Mouse (Mus musculus) hindbrain, embryonic 14.5 days (tissue): ENCODE data around the gene Mpped2. TPM values are rescaled to one million over a fixed set of nuclear protein-coding genes. Genes with fewer than 3 reads are reported as not detected.

Experiments used
- ATAC-seq: fragments of 200-750 bp; cut with Nextera tagmentation; 2 replicates; pipeline ENCODE4 v1.8.0; 2017; ENCODE audit warnings: moderate number of reproducible peaks, mild to moderate bottlenecking, moderate TSS enrichment, moderate library complexity; ENCODE audit not compliant: low FRiP score
- DNase-seq: peaks from one replicate; pipeline ENCODE4 v3.0.0-alpha.2; 2015; ENCODE audit warnings: low spot score
- H3K27ac ChIP-seq: fragments of 300-500 bp; sonication (generic); 2 replicates; pipeline ENCODE4 v1.5.1; 2014; ENCODE audit warnings: mild to moderate bottlenecking, moderate library complexity
- H3K27me3 ChIP-seq: fragments of 300-500 bp; sonication (generic); 2 replicates; pipeline ENCODE4 v1.6.1; 2014; ENCODE audit warnings: mild to moderate bottlenecking, low read length, mixed read lengths; ENCODE audit not compliant: control insufficient read depth, insufficient read depth
- H3K36me3 ChIP-seq: fragments of 300-500 bp; sonication (generic); replicated peaks from 2 replicates; pipeline ENCODE4 v1.6.1; 2014; ENCODE audit not compliant: control insufficient read depth, insufficient read depth
- H3K4me1 ChIP-seq: fragments of 300-500 bp; sonication (generic); replicated peaks from 2 replicates; pipeline ENCODE4 v1.6.1; 2014; ENCODE audit warnings: antibody characterized with exemption, low read length, mixed read lengths; ENCODE audit not compliant: control insufficient read depth, insufficient read depth
- H3K4me2 ChIP-seq: fragments of 300-500 bp; sonication (generic); replicated peaks from 2 replicates; pipeline ENCODE4 v1.6.1; 2014; ENCODE audit warnings: mild to moderate bottlenecking, moderate library complexity
- H3K4me3 ChIP-seq: fragments of 300-500 bp; sonication (generic); replicated peaks from 2 replicates; pipeline ENCODE4 v1.5.1; 2014; ENCODE audit warnings: mild to moderate bottlenecking, low read length
- H3K9ac ChIP-seq: fragments of 300-500 bp; sonication (generic); 2 replicates; pipeline ENCODE4 v1.6.1; 2014
- H3K9me3 ChIP-seq: fragments of 300-500 bp; sonication (generic); 2 replicates; pipeline ENCODE4 v1.6.1; 2016; ENCODE audit warnings: low read length; ENCODE audit not compliant: control insufficient read depth
- WGBS: fragments of 180-500 bp; shearing (Covaris S2); extraction: QIAGEN DNeasy Blood & Tissue Kit; methylation state at CpG from one replicate; pipeline ENCODE4 v1.1.7; 2014; 5-methylcytosine and 5-hydroxymethylcytosine counted together
- polyA plus RNA-seq: library from polyadenylated mRNA; unstranded; fragments of >200 nt; fragmentation: Nextera tagmentation; extraction: Ambion mirVana; gene quantifications from 2 replicates; pipeline ENCODE4 v1.2.1, GENCODE M21; 2014

The Mpped2 gene
- polyA plus RNA-seq: 138 and 149 TPM in 2 replicates

DNA sequence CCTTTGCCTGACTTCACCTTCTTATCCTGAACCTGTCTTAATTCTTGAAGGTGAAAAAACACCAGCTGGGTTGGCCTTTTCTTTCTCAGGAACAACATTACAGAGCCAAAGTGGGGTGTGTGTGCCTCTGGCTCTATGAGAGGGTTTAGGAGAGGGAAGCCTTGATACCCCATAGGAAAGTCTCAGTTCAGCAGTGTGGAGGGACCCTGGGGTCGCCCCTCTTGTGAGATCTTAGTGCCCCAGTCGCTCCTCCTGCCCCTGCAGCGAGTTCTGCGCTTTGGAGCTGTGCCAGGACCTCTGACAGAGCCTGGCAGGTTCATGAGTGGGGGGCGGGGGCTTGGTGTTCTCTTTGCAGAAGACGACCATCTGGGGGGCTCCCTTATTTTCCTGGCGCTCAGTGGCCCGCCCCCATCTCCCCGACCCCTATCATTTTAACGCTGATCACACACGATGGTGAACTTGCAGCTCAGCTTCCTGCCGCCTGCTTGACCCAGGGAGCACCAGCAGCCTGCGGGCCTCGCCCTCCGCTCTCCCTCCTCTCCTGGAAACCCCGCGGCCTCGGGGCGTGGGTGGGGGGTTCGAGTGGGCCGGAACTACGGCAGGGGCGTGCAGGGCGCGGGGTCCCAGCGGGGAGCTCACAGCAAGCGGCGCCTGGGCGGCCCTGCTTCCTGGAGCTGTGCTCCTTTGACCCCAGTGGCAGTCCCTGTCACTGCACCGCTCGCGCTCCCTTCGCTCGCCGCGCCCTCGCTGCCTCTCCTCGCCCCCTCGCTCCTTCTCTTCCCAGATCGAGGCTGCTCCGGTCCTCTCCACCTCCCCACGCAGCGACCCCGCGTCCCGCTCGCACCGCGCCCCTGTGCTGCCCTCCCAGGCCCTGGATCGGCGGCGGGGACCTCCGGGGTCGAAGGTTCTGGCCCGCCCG lies at the start of gene Mpped2:
Gene Mpped2 (plus strand): TSS at position 487 of the 919 bp plus-strand sequence.
- Histone ChIP-seq H3K9me3 (no peaks in the 10 kb centered on the region), H3K27me3 (no peaks in the 10 kb centered on the region), H3K27ac (peak within 1 kb of the TSS; percentile 99), H3K4me2 (peak within 1 kb of the TSS; percentile 95), H3K36me3 (no peaks in the 10 kb centered on the region), H3K4me3 (peak within 1 kb of the TSS; percentile 94), H3K4me1 (peaks cover 29% of the 10 kb centered on the region; the same call in 1 of the 2 replicates), H3K9ac (peak within 1 kb of the TSS; percentile 99)
- peak; percentile 60 for DNase-seq
- peak; percentile 68 for ATAC-seq
- WGBS: under 1% methylated on average over 48 of the region's 56 CpGs

DNA sequence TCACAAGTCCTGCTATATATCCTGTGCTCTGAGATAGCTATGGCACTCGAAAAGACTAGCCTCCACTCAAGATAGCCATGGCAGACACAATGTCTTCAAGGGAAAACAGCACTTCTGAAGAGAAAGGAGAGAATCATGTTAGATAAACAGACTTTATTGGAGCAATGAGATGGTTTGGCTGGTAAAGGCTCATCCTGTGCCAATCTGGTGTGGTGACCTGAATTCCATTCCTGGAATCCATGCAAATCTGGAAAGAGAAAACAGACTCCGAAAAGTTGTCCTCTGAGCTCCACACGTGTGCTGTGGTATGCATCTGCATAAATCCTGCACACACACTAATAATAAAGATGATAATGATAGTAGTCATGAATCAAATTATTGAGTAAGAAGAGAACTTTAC lies 48.3 kb upstream of the Mpped2 start:
- Histone ChIP-seq H3K4me1 (peaks cover 5% of the 10 kb centered on the region; the same call in 1 of the 2 replicates), H3K9me3 (no peaks in the 10 kb centered on the region), H3K36me3 (no peaks in the 10 kb centered on the region), H3K9ac (no peak overlapping the region), H3K27ac (no peak overlapping the region), H3K4me3 (no peak overlapping the region), H3K4me2 (no peak overlapping the region), H3K27me3 (no peaks in the 10 kb centered on the region)
- DNase-seq: no peak
- WGBS: 85% methylated on average over 3 of the region's 3 CpGs
- no peak for ATAC-seq

DNA sequence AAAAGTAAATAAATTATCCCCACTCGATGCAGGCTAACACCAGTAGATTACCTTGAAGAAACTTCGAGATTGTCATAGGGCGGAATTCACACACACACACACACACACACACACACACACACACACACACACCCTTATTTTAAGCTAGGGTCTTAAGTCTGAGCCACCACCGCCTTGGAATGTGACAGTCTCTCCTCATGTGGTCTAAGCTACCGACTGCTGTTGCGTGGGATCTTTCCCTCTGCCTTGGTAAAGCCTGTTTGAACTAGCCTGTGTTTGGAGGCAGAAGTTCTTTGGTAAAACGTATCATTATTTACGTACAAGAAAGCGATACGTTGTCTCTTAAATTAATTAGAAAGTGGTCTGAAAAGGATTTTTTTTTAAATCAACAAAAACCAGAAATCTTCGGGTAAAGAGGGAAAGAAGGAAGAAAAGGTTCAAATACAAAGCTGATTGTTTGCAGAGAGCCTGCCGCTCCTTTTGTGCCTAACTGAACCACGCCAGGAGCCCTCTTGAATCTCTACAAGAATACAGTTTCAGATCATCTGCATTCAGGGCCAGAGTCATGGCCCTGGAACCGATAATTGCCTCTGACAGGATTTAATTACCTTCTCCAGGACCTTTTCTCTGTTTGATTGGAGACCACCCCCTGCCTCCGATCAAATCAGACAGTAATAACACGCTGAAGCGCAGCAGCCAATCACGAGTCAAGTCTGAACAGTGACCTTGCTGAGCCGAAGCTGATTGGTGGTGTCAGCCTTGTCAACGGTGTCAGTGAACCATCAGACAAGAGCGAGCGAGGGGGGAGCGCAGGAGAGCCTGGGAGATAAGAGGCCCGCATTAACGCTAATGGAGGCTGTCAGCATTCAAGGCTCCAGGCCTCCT lies 43.1 kb upstream of the Mpped2 start:
- H3K4me3 ChIP-seq: peak overlapping the region; percentile 36
- DNase-seq (peak; percentile 89), ATAC-seq (peak; percentile 99)
- peaks cover 10% of the 10 kb centered on the region for H3K4me1 ChIP-seq
- peak overlapping the region; percentile 54 for H3K4me2 ChIP-seq
- no peaks in the 10 kb centered on the region for H3K9me3 ChIP-seq
- H3K27ac ChIP-seq: peak overlapping the region; percentile 78
- H3K36me3 ChIP-seq: no peaks in the 10 kb centered on the region
- peak overlapping the region; percentile 50 for H3K9ac ChIP-seq
- no peaks in the 10 kb centered on the region for H3K27me3 ChIP-seq
- 7% methylated on average over 25 of the region's 25 CpGs for WGBS

DNA sequence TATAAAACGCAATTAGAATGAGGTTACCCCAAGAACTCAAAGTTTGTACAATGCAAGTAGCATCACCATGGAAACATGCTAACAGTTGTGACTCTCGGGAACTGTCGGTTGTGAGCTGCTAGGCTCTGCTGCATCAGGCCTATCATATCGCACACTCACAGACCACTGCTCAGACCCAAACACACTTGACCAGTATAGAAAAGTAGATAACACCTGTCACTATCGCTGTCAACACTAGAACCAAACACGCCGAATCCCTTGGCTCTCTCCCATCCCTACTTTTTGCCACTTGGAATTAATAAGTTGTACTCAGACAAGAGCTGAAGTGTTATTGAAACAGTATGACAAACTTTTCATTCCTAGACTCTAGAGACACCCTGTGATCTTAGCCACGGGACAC lies 40.9 kb upstream of the Mpped2 start:
- Histone ChIP-seq H3K36me3 (no peaks in the 10 kb centered on the region), H3K4me2 (no peak overlapping the region), H3K4me1 (peaks cover 10% of the 10 kb centered on the region), H3K9ac (no peak overlapping the region), H3K27me3 (no peaks in the 10 kb centered on the region), H3K27ac (no peak overlapping the region), H3K9me3 (no peaks in the 10 kb centered on the region), H3K4me3 (no peak overlapping the region)
- DNase-seq (no peak), ATAC-seq (no peak)
- WGBS: 72% methylated on average over 8 of the region's 8 CpGs

DNA sequence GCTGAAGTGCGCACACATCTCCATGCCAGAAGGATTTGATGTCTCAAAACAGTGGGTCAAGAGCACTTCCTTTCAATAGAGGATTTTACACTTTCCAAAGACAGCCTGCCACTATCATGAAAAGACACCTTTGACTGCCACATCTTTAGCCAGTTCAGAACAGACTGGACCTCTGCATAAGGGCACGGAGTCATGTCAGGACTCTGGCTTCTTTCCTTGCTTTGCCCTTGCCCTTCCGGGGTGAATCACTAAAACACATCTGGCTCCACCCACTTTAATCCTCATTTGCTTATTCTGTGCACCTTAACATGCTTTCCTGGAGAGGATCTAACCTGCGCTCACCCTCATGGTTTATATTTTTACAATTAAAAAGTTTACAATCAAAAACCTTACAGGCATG lies 40.3 kb upstream of the Mpped2 start:
- Histone ChIP-seq H3K4me2 (no peak overlapping the region), H3K27ac (no peak overlapping the region), H3K4me3 (no peak overlapping the region), H3K4me1 (peaks cover 10% of the 10 kb centered on the region), H3K27me3 (no peaks in the 10 kb centered on the region), H3K36me3 (no peaks in the 10 kb centered on the region), H3K9ac (no peak overlapping the region), H3K9me3 (no peaks in the 10 kb centered on the region)
- DNase-seq (no peak), ATAC-seq (no peak)
- 88% methylated on average over 4 of the region's 4 CpGs for WGBS

DNA sequence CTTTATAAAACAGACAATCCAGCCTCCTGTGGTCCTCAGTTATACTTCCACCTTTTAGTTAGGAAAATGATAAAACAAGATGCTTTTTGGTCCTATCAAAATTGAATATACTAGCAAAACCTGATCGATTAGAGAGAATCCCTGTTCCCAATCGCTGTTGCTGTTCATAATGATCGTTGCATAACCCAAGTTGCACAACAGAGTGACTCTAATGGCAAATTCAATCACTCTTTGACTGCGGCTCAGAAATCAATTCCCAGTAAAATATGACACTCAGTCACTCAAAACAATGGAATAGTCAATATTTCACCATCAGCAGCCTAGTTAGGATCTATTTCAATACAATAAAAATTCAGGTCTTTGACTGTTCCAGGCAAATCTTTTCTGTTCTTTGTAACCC lies 39.8 kb upstream of the Mpped2 start:
- ATAC-seq (no peak), DNase-seq (no peak)
- Histone ChIP-seq H3K27me3 (no peaks in the 10 kb centered on the region), H3K36me3 (no peaks in the 10 kb centered on the region), H3K9me3 (no peaks in the 10 kb centered on the region), H3K27ac (no peak overlapping the region), H3K4me1 (peaks cover 10% of the 10 kb centered on the region), H3K9ac (no peak overlapping the region), H3K4me2 (no peak overlapping the region), H3K4me3 (no peak overlapping the region)
- 80% methylated on average over 4 of the region's 4 CpGs for WGBS

DNA sequence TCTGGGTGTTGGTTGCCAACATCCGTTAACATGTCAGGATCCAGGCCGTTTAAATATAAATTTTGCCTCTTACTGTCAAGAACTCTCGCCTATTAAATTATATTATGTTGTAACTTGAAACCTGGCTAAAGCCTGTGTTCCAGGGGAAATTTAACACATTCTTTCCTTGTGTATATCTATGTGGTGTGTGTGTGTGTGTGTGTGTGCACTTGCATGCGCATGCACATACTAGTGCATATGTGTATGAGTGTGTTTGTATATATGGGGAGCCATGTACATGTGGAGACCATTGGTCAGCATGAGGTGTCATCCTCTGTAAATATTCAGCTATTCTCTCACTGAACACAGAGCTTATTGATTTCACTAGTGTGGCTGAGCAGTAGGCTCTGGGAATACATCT lies 37.8 kb upstream of the Mpped2 start:
- WGBS: 84% methylated on average over 4 of the region's 4 CpGs
- Histone ChIP-seq H3K4me2 (no peak overlapping the region), H3K27ac (no peak overlapping the region), H3K4me1 (peaks cover 6% of the 10 kb centered on the region), H3K27me3 (no peaks in the 10 kb centered on the region), H3K4me3 (no peak overlapping the region), H3K9ac (no peak overlapping the region), H3K9me3 (no peaks in the 10 kb centered on the region), H3K36me3 (no peaks in the 10 kb centered on the region)
- DNase-seq: no peak
- ATAC-seq: no peak

DNA sequence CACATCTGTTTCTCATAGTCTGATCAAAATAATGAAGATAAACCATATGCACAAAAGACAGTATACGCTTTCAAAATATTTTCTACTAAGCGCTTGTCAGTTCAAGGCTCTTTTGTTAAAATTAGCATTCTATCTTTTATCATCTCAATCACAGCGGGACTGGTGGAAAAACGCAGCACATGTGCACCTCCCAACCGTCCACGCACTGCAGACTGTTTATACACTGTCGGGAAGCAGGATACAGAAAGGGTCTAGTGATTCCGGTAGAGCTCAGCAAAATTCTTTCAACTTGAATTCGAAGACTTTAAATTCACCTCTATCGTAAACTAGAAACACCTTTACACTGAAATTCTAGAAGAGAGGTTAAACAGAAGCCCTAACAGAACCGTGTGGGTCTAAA lies 27.8 kb upstream of the Mpped2 start:
- Histone ChIP-seq H3K4me3 (no peak overlapping the region), H3K9me3 (no peaks in the 10 kb centered on the region), H3K36me3 (no peaks in the 10 kb centered on the region), H3K4me2 (no peak overlapping the region), H3K27me3 (no peaks in the 10 kb centered on the region), H3K9ac (no peak overlapping the region), H3K27ac (no peak overlapping the region), H3K4me1 (no peaks in the 10 kb centered on the region)
- no peak for DNase-seq
- ATAC-seq: no peak
- 63% methylated on average over 11 of the region's 11 CpGs for WGBS

DNA sequence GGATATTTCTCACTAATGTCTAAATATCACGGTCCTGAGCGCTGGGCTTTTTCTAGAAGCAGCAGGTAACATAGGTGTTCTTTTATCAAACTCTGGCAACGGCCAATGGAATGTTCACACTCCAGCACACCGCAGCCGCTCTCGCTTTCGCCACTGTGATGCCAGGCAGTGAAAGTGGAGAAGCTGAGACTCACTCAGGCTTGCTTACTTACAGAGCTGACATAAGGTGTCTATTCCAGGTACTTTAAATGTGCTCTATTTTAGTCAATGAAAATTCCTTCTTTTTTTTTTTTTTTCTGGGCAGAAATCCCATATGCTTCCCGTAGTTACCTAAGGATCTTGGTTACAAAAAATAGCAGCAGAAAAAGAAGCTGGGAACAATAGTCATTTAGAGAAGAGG lies 18.8 kb upstream of the Mpped2 start:
- Histone ChIP-seq H3K9ac (no peak overlapping the region), H3K4me1 (no peaks in the 10 kb centered on the region), H3K4me3 (no peak overlapping the region), H3K9me3 (no peaks in the 10 kb centered on the region), H3K27ac (no peak overlapping the region), H3K4me2 (no peak overlapping the region), H3K27me3 (no peaks in the 10 kb centered on the region), H3K36me3 (no peaks in the 10 kb centered on the region)
- DNase-seq (no peak), ATAC-seq (no peak)
- WGBS: 88% methylated on average over 8 of the region's 8 CpGs
